Mouse (Mus musculus) erythroblast, adult 5-6 weeks (primary cell): ENCODE data around the gene Nrf1. TPM values are rescaled to one million over a fixed set of nuclear protein-coding genes. Genes with fewer than 3 reads are reported as not detected.

Source experiments
- ATAC-seq: replicated peaks from 2 replicates; pipeline ENCODE4 v1.8.0; 2016; ENCODE audit warnings: moderate number of reproducible peaks, mild to moderate bottlenecking, moderate TSS enrichment, inconsistent platforms; ENCODE audit not compliant: poor library complexity, low FRiP score, severe bottlenecking
- total RNA-seq, 2 experiments: library from RNA; stranded (forward) in 1 of 2; stranded (reverse) in 1 of 2; fragments of 150-400 nt in 1 of 2; fragments of 200-764, 138-1000 nt in 1 of 2; gene quantifications; 2 replicates each; pipeline versions ENCODE4 v1.2.3 to v1.2.4; 2015 to 2017; ENCODE audit warnings: low replicate concordance in 2 of 2

Nrf1 gene
- total RNA-seq, 2 experiments from 2014 or later = 29.4 to 58.6 TPM

- ATAC-seq = no peak
Observed at GRCm38 (mm10) chr6:30066746-30067145, 19.0 kb downstream of the Nrf1 start.

DNA sequence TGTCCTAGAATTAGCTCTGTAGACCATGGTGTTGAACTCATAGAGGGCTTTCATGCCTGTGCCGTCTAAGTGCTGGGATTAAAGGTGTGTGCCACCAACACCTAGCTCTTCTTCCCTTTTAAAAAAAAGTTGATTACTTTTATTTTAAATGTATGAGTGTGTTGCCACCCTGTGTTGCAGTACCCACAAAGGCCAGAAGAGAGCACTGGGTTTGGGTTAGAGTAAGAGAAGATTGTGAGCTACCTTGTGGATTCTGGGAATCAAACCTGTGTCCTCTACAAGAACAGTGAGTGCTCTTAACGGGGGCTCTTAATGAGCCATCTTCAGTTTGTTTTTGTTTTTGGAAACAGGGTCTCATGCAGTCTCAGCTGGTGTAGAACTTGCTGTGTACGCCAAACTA lies 24.7 kb downstream of the Nrf1 start:
- ATAC-seq = peak; percentile 63; the same call in 1 of the 2 replicates

- no peak for ATAC-seq
Observed at GRCm38 (mm10) chr6:30078938-30079529, 31.2 kb downstream of the Nrf1 start.

GRCm38 (mm10) chr6:30081339-30081738 lies 33.6 kb downstream of the Nrf1 start:
- 0 out of 2 replicates have a peak, but pooled peaks have one; percentile 49 for ATAC-seq

GRCm38 (mm10) chr6:30083307-30083706 lies 35.5 kb downstream of the Nrf1 start:
- ATAC-seq = no peak

DNA sequence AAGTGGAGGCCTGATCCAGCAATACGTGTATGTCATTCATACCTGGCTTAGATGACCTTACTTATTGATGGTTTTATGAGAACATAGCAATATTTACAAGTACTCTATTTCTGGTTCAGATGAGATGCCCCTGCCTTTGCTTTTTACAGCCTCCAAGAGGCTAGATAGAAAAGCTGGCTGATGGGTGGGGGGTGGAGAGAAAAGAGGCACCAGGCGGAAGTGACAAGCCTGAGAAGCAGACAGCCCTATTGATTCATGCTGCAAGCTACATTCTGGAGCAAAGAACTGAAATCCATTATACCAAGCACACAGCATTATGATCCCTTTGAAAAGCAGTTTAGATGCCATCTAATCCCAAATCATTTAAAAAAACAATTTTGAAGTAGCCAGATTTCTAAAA lies 37.6 kb downstream of the Nrf1 start:
- no peak for ATAC-seq

DNA sequence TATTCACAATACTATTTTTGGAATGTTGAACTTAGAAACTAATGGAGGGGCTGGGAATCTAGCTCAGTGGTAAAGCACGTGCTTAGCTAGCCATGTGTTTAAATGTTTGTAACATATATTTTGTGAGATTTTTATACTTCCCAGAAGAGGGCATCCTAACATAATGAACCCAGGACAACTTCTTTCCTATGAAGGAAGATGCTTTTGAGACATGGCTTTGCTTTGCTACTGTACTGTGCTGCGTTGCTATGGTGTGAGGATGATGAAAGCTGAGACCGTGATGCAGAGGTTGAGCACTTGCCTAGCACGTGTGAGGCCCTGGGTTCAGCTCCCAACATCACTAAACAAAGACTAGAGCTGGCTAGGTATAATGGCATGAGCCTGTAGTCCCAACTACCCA lies 43.4 kb downstream of the Nrf1 start:
- peak; percentile 31; the same call in 1 of the 2 replicates for ATAC-seq

DNA sequence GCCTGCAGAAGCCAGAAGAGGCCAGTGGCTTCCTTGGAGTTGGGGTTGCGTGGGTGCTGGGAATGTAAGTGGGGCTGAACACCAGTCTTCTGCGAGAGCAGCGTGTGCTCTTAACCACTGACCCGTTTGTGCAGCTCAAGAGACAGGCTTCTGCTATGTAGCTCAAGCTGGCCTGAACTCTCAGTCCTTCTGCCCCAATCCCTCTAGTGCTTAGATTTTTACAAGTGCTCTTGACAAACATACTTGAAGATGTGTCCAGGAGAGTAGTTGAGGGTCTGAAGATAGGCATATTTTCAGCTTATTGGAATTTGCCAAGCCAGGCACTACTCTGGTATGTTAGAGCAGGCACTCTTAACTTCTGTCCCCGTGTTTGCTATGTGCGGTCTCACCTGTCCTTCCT lies 45.0 kb downstream of the Nrf1 start:
- no peak for ATAC-seq

- no peak for ATAC-seq
Observed at GRCm38 (mm10) chr6:30101773-30102415, 54.1 kb downstream of the Nrf1 start.

- no peak for ATAC-seq
Observed at GRCm38 (mm10) chr6:30106091-30106490, 58.3 kb downstream of the Nrf1 start.

GRCm38 (mm10) chr6:30107456-30107855 lies 59.7 kb downstream of the Nrf1 start:
- ATAC-seq = no peak

DNA sequence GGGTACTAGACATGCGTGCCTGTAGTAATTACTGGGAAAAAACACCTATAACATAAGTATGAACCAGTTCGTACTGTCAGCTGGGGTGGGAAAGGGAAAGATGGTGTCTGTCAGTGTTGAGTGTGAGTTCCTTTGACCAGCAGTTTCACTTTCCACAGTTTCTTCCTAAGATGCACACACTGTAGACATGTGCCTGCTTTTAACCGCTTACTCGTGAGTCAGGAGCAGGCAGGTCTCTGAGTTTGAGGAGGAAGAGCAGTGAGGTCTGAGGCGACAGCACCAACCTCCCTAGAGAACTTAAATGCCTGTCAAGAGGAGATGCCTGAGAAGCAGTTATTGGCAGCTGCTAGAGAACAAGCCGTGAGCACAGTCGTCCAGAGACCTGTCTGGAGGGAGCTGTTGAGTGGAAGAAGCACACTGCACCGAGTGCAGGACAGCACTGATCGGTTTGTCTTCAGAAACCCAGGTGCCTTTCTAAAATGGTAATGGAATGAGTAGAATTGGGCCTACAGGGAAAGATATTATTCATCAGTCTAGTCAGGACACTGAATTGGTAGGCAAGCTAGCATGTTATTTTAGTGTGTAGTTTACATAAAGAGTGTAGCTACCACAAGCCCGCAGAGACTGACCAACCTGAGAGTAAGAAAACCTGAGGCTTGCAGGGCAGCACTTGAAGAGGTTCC lies 62.2 kb downstream of the Nrf1 start:
- no peak for ATAC-seq

DNA sequence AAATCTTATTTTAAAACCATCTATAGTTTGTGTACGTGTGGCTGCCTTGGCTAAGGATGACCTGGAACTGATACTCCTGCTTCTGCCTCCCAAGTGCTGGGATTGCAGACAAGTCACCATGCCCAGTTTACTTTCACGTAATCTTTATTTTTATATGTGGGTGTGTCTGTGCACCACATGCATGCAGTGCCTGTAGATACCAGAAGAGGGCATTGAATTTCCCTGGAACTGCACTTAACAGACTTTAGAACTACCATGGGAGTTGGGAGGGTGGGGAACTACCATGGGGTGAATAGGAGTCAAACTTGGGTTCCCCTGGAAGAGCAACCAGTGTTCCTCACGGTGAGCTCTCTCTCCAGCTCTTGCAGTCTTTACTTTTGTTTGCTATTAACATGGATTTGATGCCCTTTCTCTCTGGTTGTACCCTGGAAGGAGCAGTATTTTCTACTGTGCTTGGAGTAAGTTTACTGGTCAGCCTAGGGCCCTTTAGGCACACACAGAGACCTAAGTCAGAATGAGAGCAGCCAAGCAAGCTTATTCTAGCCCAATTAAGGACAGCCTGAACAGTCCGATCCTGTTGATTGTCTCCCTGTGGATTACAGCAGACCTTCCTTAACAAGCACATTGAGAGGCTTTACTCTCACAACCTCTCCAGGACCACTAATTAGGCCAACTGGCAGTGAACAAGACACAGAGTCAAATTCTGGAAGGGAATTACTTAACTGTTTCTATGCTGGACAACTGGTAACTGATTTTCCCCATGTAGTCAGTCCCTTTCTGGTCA lies 64.8 kb downstream of the Nrf1 start:
- ATAC-seq = no peak

DNA sequence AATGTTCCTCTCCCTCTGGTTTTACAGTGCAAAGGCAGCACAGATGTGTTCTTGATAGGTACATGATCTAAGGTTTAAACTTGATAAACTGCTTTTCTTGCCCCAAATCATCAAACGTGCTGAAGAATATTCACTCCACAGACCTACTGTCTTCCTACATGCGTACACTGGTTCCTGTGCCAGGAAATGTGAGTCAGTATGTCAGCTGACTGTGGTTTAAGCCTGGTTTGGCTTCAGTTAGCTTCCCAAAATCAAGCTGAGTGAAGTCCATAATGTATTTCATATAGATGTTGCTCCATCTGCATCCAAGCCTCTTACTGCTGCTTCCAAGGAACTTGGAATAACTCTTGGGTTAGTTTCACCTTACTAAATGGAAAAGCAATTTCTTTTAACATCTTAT lies 66.3 kb downstream of the Nrf1 start:
- ATAC-seq = no peak

GRCm38 (mm10) chr6:30121152-30121551 lies 73.4 kb downstream of the Nrf1 start:
- no peak for ATAC-seq

- ATAC-seq = no peak
Observed at GRCm38 (mm10) chr6:30121600-30121999, 73.8 kb downstream of the Nrf1 start.

DNA sequence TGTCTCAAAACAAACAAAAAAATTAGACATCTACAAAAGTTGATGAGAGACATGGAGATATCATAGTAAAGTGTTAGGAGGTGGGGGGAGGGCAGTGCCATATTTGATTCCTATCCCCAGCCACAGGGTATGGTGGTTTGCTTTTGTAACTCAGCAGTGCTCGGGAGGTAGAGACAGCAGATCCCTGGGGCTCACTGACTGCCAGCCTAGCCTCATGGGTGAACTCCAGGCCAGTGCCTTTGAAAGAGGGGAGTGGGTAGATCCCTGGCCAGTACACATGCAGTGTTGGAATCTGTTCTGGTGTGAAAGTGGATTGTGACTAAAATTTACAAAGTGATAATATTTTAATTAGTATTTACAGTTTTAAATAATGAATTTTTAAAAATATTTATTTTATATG lies 75.6 kb downstream of the Nrf1 start:
- ATAC-seq = no peak

GRCm38 (mm10) chr6:30126060-30126459 lies 78.3 kb downstream of the Nrf1 start:
- peak; percentile 63 for ATAC-seq

GRCm38 (mm10) chr6:30126766-30127165 lies 79.0 kb downstream of the Nrf1 start:
- no peak for ATAC-seq

DNA sequence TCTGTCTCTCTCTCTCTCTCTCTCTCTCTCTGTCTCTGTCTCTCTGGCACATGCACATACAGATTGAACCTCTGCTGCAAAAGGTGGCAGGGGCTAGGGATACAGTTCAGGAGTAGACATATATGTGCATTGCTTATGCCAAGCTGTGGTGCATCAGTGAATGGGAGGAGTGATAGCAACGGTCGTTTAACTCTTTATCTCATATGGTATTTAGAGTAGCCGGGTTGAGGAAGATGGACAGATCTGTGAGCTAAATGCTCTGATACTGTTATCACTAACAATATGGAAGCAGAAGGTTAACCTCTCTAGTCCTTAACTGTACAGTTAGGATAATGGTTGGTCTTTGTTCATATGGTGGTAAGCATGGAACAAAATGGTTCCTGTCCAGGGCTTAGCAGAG lies 84.6 kb downstream of the Nrf1 start:
- ATAC-seq = no peak
